Mouse (Mus musculus): ENCODE measurements around the gene Fut7.
"Not testable (repeated sequence)": the region's sequence is repeated elsewhere in the genome, so short reads cannot be mapped to it uniquely, and the experiment has no call there.

Fut7 gene

DNA sequence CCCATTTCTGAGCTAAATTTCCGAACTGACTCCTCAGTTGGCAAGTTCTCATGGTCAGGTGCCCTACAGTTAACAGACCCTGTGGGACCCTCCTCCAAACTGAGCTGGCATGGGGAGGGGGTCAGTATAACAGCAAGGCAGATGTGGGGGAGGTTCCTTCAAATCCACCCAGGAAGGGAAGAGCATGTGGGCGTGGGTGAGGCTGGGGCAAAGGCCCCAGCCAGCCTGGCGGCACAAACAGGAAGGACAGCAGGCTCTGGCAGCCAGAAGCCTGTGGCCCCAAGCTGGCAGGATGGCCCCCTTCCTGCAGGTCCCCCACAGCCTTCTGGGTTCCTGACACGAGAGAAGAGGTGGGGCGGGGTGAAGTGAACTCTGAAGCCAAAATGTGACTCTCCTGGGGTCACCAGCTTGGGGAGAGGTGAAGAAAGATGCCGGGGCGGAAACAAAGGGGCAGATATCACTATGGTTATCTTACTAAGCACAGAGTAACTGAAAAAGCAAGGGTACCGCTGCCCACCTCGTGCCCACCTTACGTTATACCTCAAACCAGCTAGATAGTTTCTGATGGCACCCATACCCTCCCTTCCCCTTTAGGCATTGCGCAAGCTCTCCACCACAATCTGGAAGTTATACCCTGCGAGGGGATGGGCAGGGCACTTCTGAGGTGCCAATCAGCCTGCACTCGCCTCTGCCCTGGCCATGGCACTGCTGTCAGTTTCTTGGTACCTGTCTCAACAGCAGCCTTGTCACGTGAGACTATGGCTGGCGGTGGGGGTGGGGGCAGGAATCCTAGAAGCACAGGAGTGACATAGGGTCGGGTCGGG lies at the start of gene Fut7:
Gene Fut7 (plus strand): TSS at position 681 of the 824 bp plus-strand sequence.
- no peak for DNase-seq (ENCODE audit: low read depth, low spot score)

GRCm38 (mm10) chr2:25373431-25373830 lies 49.6 kb upstream of the Fut7 start:
- no peak for DNase-seq (ENCODE audit: low read depth, low spot score)

GRCm38 (mm10) chr2:25376589-25376988 lies 46.5 kb upstream of the Fut7 start:
- peak; percentile 76 for DNase-seq (ENCODE audit: low read depth, low spot score)

DNA sequence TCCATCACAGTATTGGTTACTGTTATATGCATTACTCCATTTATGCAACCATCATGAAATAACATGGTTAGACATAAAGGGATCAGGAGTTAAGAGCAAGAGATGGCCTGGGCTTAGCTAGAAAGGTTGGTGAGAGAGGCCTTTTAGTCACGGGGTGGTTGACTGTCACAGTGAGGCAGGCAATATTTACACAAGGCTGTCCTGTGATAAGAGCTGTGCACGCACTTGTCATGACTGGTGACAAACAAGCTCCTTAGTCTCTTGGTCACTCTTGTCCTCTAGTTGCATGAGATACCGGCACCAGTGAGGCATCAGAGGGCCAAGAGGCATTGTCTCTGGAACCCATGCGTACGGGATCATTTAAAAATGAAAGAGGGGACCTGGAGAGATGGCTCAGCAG lies 38.6 kb upstream of the Fut7 start:
- no peak for DNase-seq (ENCODE audit: low read depth, low spot score)

DNA sequence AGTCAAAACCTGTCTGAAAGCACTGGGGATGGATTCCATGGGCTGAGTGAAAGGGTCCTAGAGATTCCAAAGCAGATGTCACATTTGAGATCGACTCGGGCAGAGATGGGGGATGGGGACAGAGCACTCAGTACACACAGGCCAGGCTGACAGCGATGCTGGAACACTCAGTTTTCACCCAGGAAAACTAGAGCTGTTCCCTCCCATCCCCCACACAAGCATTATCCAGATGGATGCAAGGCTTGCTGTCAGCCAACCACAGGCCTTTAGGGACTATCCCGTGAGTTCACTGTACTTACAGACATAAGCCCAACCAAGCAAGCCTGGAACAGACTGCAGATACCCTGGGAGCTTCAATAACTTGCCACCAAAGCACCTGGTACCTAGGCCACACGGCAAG lies 31.8 kb upstream of the Fut7 start:
- no peak for DNase-seq (ENCODE audit: low read depth, low spot score)

GRCm38 (mm10) chr2:25394281-25395221 lies 28.5 kb upstream of the Fut7 start:
- no peak for DNase-seq (ENCODE audit: low read depth, low spot score)

DNA sequence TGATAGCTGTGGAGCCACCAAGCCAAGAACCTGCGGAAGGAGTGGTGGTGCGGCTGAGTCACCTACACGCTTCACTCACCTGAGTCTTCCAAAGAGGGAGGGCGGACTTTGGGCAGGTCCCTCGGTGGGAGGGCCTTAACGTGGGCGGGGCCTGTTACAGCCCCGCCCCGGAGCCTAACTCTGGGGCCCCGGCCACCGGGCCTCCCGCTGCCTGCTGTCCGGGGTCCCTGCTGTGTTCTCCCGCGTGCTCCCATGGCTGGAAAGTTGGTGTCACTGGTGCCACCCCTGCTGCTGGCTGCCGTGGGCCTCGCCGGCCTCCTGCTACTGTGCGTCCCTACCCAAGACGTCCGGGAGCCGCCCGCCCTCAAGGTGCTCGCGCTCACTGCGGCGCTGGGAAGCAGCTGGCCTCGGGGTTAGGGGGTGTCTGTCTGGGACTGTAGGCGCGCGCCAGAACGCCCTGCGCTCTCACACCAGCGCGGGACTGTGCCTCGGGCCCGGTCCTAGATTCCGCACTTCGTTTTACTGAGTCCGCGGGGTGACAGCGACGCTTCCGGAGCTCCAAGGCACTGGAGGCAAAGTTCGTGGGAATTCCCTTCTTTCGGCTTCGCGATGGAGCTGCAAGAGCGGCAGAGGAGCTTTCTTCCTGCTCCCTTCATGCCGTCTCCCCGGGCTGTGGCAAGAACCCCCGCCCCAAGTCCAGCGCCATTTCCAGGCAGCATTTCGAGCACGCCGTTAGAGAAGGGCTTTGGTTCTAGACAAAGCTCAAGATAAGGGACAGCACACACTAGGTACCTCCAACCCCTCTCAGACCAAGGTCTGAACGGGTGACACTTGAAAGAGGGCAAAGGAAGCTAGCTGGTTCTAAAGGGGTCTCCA lies 27.1 kb upstream of the Fut7 start, which contains the start of gene Entpd2:
Gene Entpd2 (plus strand): TSS at position 154 of the 876 bp plus-strand sequence.
- DNase-seq (ENCODE audit: low read depth, low spot score), result peak; percentile 66

DNA sequence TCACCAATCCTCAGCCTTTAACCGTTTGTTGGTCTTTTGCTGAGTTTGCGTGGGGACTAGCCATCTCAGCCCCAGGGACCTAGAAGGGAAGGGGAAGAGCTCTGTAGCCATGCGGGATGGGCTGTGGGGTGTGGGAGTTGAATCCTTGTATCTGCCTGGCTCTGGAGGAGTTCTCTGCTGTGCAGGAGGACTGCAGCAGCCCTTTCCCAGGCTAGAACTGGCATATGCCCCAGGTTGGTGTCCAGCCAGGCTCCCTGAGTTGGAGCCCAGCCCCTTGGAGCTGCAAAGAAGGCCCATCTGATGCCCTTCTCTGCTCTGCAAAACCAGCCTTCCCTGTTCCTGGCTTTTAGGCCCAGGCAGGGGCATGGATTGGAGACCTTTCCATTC lies 26.5 kb upstream of the Fut7 start:
- DNase-seq (ENCODE audit: low read depth, low spot score), result no peak

DNA sequence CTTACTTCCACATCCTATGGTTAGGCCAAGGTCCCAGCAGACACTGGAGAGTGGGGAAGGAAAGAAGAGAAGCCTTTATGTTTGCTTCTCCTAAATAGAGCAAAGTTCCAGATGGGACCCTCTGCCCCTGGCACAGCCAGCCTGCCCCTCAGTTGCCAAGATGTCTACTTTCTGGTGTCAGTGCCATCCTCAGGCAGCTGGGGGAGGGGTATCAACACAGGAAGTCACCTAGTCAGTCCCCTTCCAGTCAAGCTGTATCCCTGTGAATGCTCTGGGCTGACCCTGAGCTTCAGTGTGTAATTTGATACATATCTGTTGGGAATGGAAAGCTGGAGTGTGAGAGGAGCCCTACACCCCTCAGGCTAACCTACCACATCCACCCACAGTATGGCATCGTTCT lies 26.1 kb upstream of the Fut7 start:
- DNase-seq (ENCODE audit: low read depth, low spot score), result no peak

DNA sequence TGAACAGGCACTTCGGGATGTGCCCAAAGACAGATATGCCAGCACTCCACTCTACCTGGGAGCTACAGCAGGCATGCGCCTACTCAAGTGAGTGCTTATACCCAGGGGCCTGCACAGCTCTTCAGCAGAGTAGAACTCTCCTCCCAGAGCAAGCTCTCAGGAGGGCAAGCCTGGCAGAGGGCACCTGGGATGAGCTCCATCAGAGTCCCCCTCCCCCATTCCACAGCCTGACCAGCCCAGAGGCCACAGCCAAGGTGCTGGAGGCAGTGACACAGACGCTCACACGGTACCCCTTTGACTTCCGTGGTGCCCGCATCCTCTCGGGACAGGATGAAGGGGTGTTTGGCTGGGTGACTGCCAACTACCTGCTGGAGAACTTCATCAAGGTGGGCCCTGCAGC lies 25.0 kb upstream of the Fut7 start:
- DNase-seq (ENCODE audit: low read depth, low spot score), result no peak

DNA sequence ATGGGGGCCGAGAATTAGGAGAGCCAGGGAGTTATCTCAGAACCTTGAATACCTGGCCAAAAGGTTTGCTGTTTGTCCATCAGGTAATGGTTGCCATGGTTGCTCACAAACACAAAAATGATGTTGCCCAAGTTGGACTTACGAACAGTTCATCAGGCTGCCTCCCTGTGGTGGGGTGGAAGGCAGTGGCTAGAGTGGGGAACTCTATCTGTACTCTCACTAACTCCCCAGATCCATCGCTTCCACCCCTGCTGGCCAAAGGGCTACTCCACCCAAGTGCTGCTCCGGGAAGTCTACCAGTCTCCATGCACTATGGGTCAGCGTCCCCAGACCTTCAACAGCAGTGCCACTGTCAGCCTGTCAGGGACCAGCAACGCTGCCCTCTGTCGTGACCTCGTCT lies 24.0 kb upstream of the Fut7 start, which contains the start of gene Npdc1:
Gene Npdc1 (plus strand): TSS at position 301 of the 400 bp plus-strand sequence.
- no peak for DNase-seq (ENCODE audit: low read depth, low spot score)

DNA sequence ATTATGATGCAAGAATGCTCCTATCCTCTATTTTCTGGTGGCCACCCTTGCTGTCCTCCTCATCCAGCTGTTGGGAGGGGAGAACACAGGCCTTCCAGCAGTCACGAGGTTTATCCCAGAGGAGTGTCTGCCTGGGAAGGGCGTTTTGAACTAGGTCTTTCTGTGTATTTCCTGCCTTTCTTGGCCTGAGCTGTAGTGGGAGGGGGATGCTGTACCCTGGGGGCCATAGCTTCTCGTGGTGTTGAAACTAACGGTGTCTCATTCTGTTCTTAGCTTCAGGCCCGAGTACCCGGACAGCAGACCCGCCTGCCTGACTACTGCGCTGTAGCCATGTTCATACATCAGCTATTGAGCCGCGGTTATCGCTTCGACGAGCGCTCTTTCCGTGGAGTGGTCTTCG lies 22.8 kb upstream of the Fut7 start:
- DNase-seq (ENCODE audit: low read depth, low spot score), result no peak

- DNase-seq (ENCODE audit: low read depth, low spot score), result peak; percentile 84
These were observed 22.3 kb upstream of the Fut7 start for GRCm38 (mm10) chr2:25400764-25401163.

DNA sequence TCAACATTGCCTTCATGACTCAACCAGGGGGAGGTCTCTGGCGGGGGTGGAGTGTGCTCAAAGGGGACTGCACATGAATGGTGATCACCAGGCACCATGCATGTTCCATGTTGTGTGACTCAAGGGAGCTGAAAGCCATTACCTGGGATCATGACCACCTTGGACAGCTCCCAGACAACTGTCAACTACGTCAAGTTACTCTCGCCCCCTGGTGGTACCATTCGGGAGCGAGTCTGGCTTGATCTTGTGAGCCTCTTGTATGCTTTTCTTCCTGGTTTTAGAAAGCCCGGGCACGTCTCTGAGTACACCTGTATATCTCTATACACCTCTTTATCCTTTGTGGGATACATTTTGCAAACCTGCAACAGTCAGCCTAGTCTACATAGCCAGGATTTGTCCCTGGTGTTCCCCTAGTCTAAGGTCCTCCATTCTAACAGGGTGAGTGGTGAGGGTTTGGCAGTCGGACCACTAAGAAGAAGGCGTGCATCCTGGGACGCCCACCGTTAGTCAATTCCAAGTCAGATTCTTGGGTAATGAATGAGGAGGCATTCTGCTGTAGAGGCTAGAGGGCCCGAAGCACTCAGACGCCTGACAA lies 20.6 kb upstream of the Fut7 start:
- peak; percentile 97 for DNase-seq (ENCODE audit: low read depth, low spot score)

- peak; percentile 72 for DNase-seq (ENCODE audit: low read depth, low spot score)
These were observed 20.0 kb upstream of the Fut7 start for GRCm38 (mm10) chr2:25402972-25403601.

DNA sequence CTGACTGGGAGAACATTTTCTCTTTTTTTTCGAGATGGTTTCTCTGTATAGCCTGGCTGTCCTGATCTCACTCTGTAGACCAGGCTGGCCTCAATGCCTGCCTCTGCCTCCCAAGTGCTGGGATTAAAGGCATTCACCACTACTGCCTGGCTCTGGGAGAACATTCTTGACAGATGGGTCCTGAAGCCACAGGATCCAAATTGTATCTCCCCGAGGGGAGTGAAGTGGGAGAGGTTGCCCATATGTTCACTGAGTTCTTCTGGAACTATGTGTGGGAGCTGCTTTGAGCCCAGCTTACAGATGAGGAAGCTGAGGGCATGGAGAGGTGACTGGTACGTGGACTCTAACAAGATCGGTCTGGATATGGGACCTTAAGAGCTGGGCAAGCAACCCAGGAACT lies 19.1 kb upstream of the Fut7 start:
- DNase-seq (ENCODE audit: low read depth, low spot score), result no peak

GRCm38 (mm10) chr2:25408908-25409307 lies 14.2 kb upstream of the Fut7 start:
- no peak for DNase-seq (ENCODE audit: low read depth, low spot score)

DNA sequence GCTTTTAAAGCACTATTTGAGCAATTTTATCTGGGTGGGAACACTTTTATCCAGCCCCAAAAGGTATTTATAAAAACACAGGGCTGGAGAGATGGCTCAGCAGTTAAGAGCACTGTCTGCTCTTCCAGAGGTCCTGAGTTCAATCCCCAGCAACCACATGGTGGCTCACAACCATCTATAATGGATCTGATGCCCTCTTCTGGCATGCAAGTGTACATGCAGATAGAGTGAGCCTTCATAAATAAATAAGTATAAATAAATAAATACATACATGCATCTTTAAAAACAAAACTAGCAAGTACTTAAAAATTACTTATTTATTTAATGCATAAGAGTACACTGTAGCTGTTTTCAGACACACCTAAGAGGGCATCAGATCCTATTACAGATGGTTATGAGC lies 9.6 kb upstream of the Fut7 start:
- DNase-seq (ENCODE audit: low read depth, low spot score), result not testable (repeated sequence)

DNA sequence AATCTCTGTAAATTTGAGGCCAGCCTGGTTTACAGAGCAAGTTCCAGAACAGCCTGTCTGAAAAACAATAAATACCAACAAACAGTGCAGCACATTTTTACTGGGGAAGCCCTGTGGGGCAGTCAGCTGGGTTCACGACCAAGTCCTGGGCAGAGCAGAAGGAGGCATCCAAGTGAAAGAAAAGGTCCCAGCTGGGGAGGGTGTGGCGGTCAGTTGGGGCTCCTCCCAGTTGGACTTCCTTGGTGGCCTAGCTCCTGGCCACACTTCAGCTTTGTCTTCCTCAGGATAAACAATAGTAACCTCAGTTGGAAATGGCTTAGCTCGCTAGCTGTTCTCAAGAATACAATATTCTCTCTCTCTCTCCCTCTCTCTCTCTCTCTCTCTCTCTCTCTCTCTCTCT lies 5.6 kb upstream of the Fut7 start:
- no peak for DNase-seq (ENCODE audit: low read depth, low spot score)

GRCm38 (mm10) chr2:25421896-25422295 lies 1.2 kb upstream of the Fut7 start:
- peak; percentile 91 for DNase-seq (ENCODE audit: low read depth, low spot score)

DNA sequence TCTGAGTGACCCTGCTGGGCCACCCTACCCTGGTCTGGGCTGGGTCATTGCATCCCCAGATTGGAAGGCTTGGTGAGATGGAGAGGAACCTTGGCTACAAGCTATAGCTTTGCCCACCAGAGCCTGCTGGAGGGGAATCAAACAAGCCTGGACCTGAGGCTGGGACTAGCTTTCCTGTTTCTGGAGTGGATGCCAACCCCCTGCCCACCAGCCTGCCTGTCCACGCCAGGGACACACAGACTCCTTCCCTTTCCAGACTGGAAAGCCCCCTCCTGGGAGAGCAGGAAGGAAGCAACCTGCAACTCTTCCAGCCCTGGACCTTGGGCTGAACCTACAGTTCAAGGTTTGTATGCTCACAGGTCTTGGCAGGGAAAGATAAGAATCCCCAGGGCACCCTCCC lies 559 bp downstream of the Fut7 start:
- no peak for DNase-seq (ENCODE audit: low read depth, low spot score)

Data from ZHBTc4 (cell line).